Mouse (Mus musculus): ENCODE results near the gene Cmtm2b. TPM values are rescaled to one million over a fixed set of nuclear protein-coding genes. Genes with fewer than 3 reads are reported as not detected.
"Not testable (repeated sequence)": the region's sequence is repeated elsewhere in the genome, so short reads cannot be mapped to it uniquely, and the experiment has no call there.

Cmtm2b gene
- polyA plus RNA-seq (2016; fragmentation: Nextera tagmentation; extraction: Ambion mirVana), result not detected in 2 replicates

- H3K9me3 ChIP-seq; H3K27me3 ChIP-seq; H3K36me3 ChIP-seq; ATAC-seq (ENCODE audit: insufficient number of reproducible peaks, insufficient read depth, low FRiP score, low TSS enrichment); H3K4me2 ChIP-seq (replicated peaks); H3K27ac ChIP-seq; H3K4me3 ChIP-seq; H3K4me1 ChIP-seq; H3K9ac ChIP-seq: not testable (repeated sequence)
- whole genome bisulfite sequencing, result 88% methylated on average over 12 of the region's 12 CpGs
Observed at GRCm38 (mm10) chr8:104321930-104322329, at the start of gene Cmtm2b. TSS of gene Cmtm2b (plus strand) at chr8:104322230.

- H3K4me1 ChIP-seq; H3K27ac ChIP-seq; H3K9me3 ChIP-seq; H3K4me3 ChIP-seq; H3K4me2 ChIP-seq (replicated peaks); H3K9ac ChIP-seq; H3K36me3 ChIP-seq; H3K27me3 ChIP-seq; ATAC-seq (ENCODE audit: insufficient number of reproducible peaks, insufficient read depth, low FRiP score, low TSS enrichment): not testable (repeated sequence)
- WGBS, result 86% methylated on average over 12 of the region's 12 CpGs
Observed at GRCm38 (mm10) chr8:104293081-104293480, 28.9 kb upstream of the Cmtm2b start, which contains the start of gene Cmtm2a. TSS of gene Cmtm2a (minus strand) at chr8:104293181.

GRCm38 (mm10) chr8:104294396-104294795 lies 27.6 kb upstream of the Cmtm2b start:
- no peak overlapping the region for H3K4me3 ChIP-seq
- H3K36me3 ChIP-seq, result no peaks in the 10 kb centered on the region
- H3K27ac ChIP-seq, result no peak overlapping the region
- H3K4me1 ChIP-seq, result no peaks in the 10 kb centered on the region
- no peaks in the 10 kb centered on the region for H3K27me3 ChIP-seq
- no peak overlapping the region for H3K4me2 ChIP-seq (replicated peaks)
- ATAC-seq (ENCODE audit: insufficient number of reproducible peaks, insufficient read depth, low FRiP score, low TSS enrichment), result no peak
- no peak overlapping the region for H3K9ac ChIP-seq
- WGBS, result 83% methylated on average over 1 of the region's 1 CpGs
- H3K9me3 ChIP-seq, result no peaks in the 10 kb centered on the region

- not testable (repeated sequence) for H3K9ac ChIP-seq; H3K9me3 ChIP-seq; ATAC-seq (ENCODE audit: insufficient number of reproducible peaks, insufficient read depth, low FRiP score, low TSS enrichment); H3K4me1 ChIP-seq; H3K4me3 ChIP-seq; H3K4me2 ChIP-seq (replicated peaks); H3K27ac ChIP-seq; H3K36me3 ChIP-seq; H3K27me3 ChIP-seq
- WGBS, result 13% methylated on average over 3 of the region's 3 CpGs
Observed at GRCm38 (mm10) chr8:104301577-104301976, 20.5 kb upstream of the Cmtm2b start.

GRCm38 (mm10) chr8:104302536-104302935 lies 19.5 kb upstream of the Cmtm2b start:
- WGBS, result 88% methylated on average over 4 of the region's 4 CpGs
- not testable (repeated sequence) for H3K4me2 ChIP-seq (replicated peaks)

GRCm38 (mm10) chr8:104304962-104305361 lies 17.1 kb upstream of the Cmtm2b start:
- 0 out of 2 replicates have a peak, but pooled peaks cover 3% of the 10 kb centered on the region for H3K4me1 ChIP-seq
- 86% methylated on average over 11 of the region's 11 CpGs for WGBS

More at GRCm38 (mm10) chr8:104302536-104302935, 19.5 kb upstream of the Cmtm2b start:
- not testable (repeated sequence) for H3K27ac ChIP-seq; ATAC-seq (ENCODE audit: insufficient number of reproducible peaks, insufficient read depth, low FRiP score, low TSS enrichment); H3K4me3 ChIP-seq; H3K4me1 ChIP-seq; H3K9me3 ChIP-seq; H3K9ac ChIP-seq; H3K36me3 ChIP-seq; H3K27me3 ChIP-seq

GRCm38 (mm10) chr8:104308341-104308740 lies 13.7 kb upstream of the Cmtm2b start:
- ATAC-seq (ENCODE audit: insufficient number of reproducible peaks, insufficient read depth, low FRiP score, low TSS enrichment), result not testable (repeated sequence)
- 52% methylated on average over 6 of the region's 6 CpGs for WGBS

More at GRCm38 (mm10) chr8:104304962-104305361, 17.1 kb upstream of the Cmtm2b start:
- Histone ChIP-seq H3K4me3 (no peak overlapping the region), H3K27me3 (no peaks in the 10 kb centered on the region), H3K36me3 (no peaks in the 10 kb centered on the region), H3K27ac (no peak overlapping the region), H3K9me3 (no peaks in the 10 kb centered on the region), H3K4me2 (replicated peaks) (no peak overlapping the region), H3K9ac (no peak overlapping the region)
- ATAC-seq (ENCODE audit: insufficient number of reproducible peaks, insufficient read depth, low FRiP score, low TSS enrichment), result no peak

GRCm38 (mm10) chr8:104309441-104310155 lies 12.4 kb upstream of the Cmtm2b start, which contains the start of the genes Gm45711 and Cmtm1:
TSS of gene Gm45711 (minus strand) at chr8:104310081.
TSS of gene Cmtm1 (minus strand) at chr8:104310145.
- H3K27me3 ChIP-seq; H3K9ac ChIP-seq; H3K4me1 ChIP-seq; ATAC-seq (ENCODE audit: insufficient number of reproducible peaks, insufficient read depth, low FRiP score, low TSS enrichment); H3K36me3 ChIP-seq; H3K4me2 ChIP-seq (replicated peaks); H3K27ac ChIP-seq; H3K9me3 ChIP-seq; H3K4me3 ChIP-seq: not testable (repeated sequence)
- WGBS, result 88% methylated on average over 36 of the region's 36 CpGs

More at GRCm38 (mm10) chr8:104308341-104308740, 13.7 kb upstream of the Cmtm2b start:
- H3K27ac ChIP-seq; H3K27me3 ChIP-seq; H3K36me3 ChIP-seq; H3K4me3 ChIP-seq; H3K9ac ChIP-seq; H3K9me3 ChIP-seq; H3K4me2 ChIP-seq (replicated peaks); H3K4me1 ChIP-seq: not testable (repeated sequence)

- H3K4me2 ChIP-seq (replicated peaks); H3K4me3 ChIP-seq; H3K4me1 ChIP-seq; H3K27ac ChIP-seq; H3K9me3 ChIP-seq; ATAC-seq (ENCODE audit: insufficient number of reproducible peaks, insufficient read depth, low FRiP score, low TSS enrichment); H3K36me3 ChIP-seq; H3K9ac ChIP-seq; H3K27me3 ChIP-seq: not testable (repeated sequence)
- 90% methylated on average over 3 of the region's 3 CpGs for WGBS
Observed at GRCm38 (mm10) chr8:104312023-104312422, 10.0 kb upstream of the Cmtm2b start.

- H3K27ac ChIP-seq, result no peak overlapping the region
- no peaks in the 10 kb centered on the region for H3K27me3 ChIP-seq
- no peak overlapping the region for H3K4me3 ChIP-seq
- no peak overlapping the region for H3K9ac ChIP-seq
- ATAC-seq (ENCODE audit: insufficient number of reproducible peaks, insufficient read depth, low FRiP score, low TSS enrichment), result no peak
- no peak overlapping the region for H3K4me2 ChIP-seq (replicated peaks)
- H3K4me1 ChIP-seq, result no peaks in the 10 kb centered on the region
- 73% methylated on average over 4 of the region's 4 CpGs for WGBS
- H3K36me3 ChIP-seq, result no peaks in the 10 kb centered on the region
- H3K9me3 ChIP-seq, result no peaks in the 10 kb centered on the region
Observed at GRCm38 (mm10) chr8:104313311-104313710, 8.7 kb upstream of the Cmtm2b start.

GRCm38 (mm10) chr8:104321267-104321666 lies 763 bp upstream of the Cmtm2b start, which contains the start of gene Gm11020:
TSS of gene Gm11020 (plus strand) at chr8:104321567.
- not testable (repeated sequence) for H3K4me1 ChIP-seq; ATAC-seq (ENCODE audit: insufficient number of reproducible peaks, insufficient read depth, low FRiP score, low TSS enrichment); H3K9ac ChIP-seq; H3K4me2 ChIP-seq (replicated peaks); H3K9me3 ChIP-seq; H3K27ac ChIP-seq; H3K36me3 ChIP-seq; H3K4me3 ChIP-seq; H3K27me3 ChIP-seq
- 78% methylated on average over 11 of the region's 11 CpGs for WGBS

All from embryonic facial prominence, embryonic 12.5 days (tissue).